Mouse (Mus musculus): ENCODE data around the gene Dusp2.

The Dusp2 gene

GRCm38 (mm10) chr2:127369703-127370376 lies 33.9 kb downstream of the Dusp2 start:
- peak; percentile 59 for DNase-seq

GRCm38 (mm10) chr2:127370561-127371483 lies 34.9 kb downstream of the Dusp2 start:
- DNase-seq: no peak

- peak; percentile 84 for DNase-seq
Observed at GRCm38 (mm10) chr2:127371484-127371861, 35.5 kb downstream of the Dusp2 start.

GRCm38 (mm10) chr2:127372082-127372481 lies 36.1 kb downstream of the Dusp2 start:
- no peak for DNase-seq

GRCm38 (mm10) chr2:127374131-127374530 lies 38.2 kb downstream of the Dusp2 start:
- no peak for DNase-seq

- peak; percentile 69 for DNase-seq
Observed at GRCm38 (mm10) chr2:127375087-127375486, 39.1 kb downstream of the Dusp2 start.

- DNase-seq: no peak
Observed at GRCm38 (mm10) chr2:127375759-127376341, 39.9 kb downstream of the Dusp2 start.

GRCm38 (mm10) chr2:127376423-127377051 lies 40.6 kb downstream of the Dusp2 start:
- peak; percentile 45 for DNase-seq

- no peak for DNase-seq
Observed at GRCm38 (mm10) chr2:127377942-127378610, 42.1 kb downstream of the Dusp2 start.

- DNase-seq: peak; percentile 82
Observed at GRCm38 (mm10) chr2:127378611-127378990, 42.6 kb downstream of the Dusp2 start.

GRCm38 (mm10) chr2:127379250-127379649 lies 43.3 kb downstream of the Dusp2 start:
- peak; percentile 68 for DNase-seq

- DNase-seq: no peak
Observed at GRCm38 (mm10) chr2:127383881-127384280, 47.9 kb downstream of the Dusp2 start.

- DNase-seq: peak; percentile 43
Observed at GRCm38 (mm10) chr2:127387521-127387920, 51.6 kb downstream of the Dusp2 start.

Measured in kidney, postnatal 14 days (tissue).